Mouse (Mus musculus): ENCODE measurements around the gene Capn2. TPM values are rescaled to one million over a fixed set of nuclear protein-coding genes. Genes with fewer than 3 reads are reported as not detected.

The Capn2 gene
- total RNA-seq, 2 experiments from 2014 or later, result 59.4 to 62.3 TPM

- no peak for DNase-seq (ENCODE audit: extremely low spot score in 1 of 2, low spot score in 1 of 2)
Observed at GRCm38 (mm10) chr1:182503206-182503900, 14.1 kb downstream of the Capn2 start.

- DNase-seq (ENCODE audit: extremely low spot score in 1 of 2, low spot score in 1 of 2), result no peak
Observed at GRCm38 (mm10) chr1:182502491-182503050, 14.8 kb downstream of the Capn2 start.

GRCm38 (mm10) chr1:182501815-182502405, 15.5 kb downstream of the Capn2 start:
- DNase-seq (ENCODE audit: extremely low spot score in 1 of 2, low spot score in 1 of 2), result no peak

- no peak for DNase-seq (ENCODE audit: extremely low spot score in 1 of 2, low spot score in 1 of 2)
Observed at GRCm38 (mm10) chr1:182500843-182501242, 16.6 kb downstream of the Capn2 start.

- no peak for DNase-seq (ENCODE audit: extremely low spot score in 1 of 2, low spot score in 1 of 2)
Observed at GRCm38 (mm10) chr1:182500224-182500623, 17.2 kb downstream of the Capn2 start.

- DNase-seq (ENCODE audit: extremely low spot score in 1 of 2, low spot score in 1 of 2), result no peak
Observed at GRCm38 (mm10) chr1:182499443-182500089, 17.8 kb downstream of the Capn2 start.

- no peak for DNase-seq (ENCODE audit: extremely low spot score in 1 of 2, low spot score in 1 of 2)
Observed at GRCm38 (mm10) chr1:182497736-182498135, 19.7 kb downstream of the Capn2 start.

- DNase-seq (ENCODE audit: extremely low spot score in 1 of 2, low spot score in 1 of 2), result no peak
Observed at GRCm38 (mm10) chr1:182496685-182497084, 20.7 kb downstream of the Capn2 start.

- DNase-seq (ENCODE audit: extremely low spot score in 1 of 2, low spot score in 1 of 2), result no peak
Observed at GRCm38 (mm10) chr1:182494285-182495145, 22.9 kb downstream of the Capn2 start.

- DNase-seq (ENCODE audit: extremely low spot score in 1 of 2, low spot score in 1 of 2), result no peak
Observed at GRCm38 (mm10) chr1:182491839-182492238, 25.6 kb downstream of the Capn2 start.

GRCm38 (mm10) chr1:182490568-182490967, 26.8 kb downstream of the Capn2 start:
- DNase-seq (ENCODE audit: extremely low spot score in 1 of 2, low spot score in 1 of 2), result no peak

GRCm38 (mm10) chr1:182489803-182490452, 27.5 kb downstream of the Capn2 start:
- peak; percentile 79 to 86 for DNase-seq (ENCODE audit: extremely low spot score in 1 of 2, low spot score in 1 of 2)

GRCm38 (mm10) chr1:182488503-182488902, 28.9 kb downstream of the Capn2 start:
- DNase-seq (ENCODE audit: extremely low spot score in 1 of 2, low spot score in 1 of 2), result no peak

- DNase-seq (ENCODE audit: extremely low spot score in 1 of 2, low spot score in 1 of 2), result no peak
Observed at GRCm38 (mm10) chr1:182483910-182484274, 33.5 kb downstream of the Capn2 start.

- DNase-seq (ENCODE audit: extremely low spot score in 1 of 2, low spot score in 1 of 2), result no peak
Observed at GRCm38 (mm10) chr1:182482991-182483909, 34.2 kb downstream of the Capn2 start.

- DNase-seq (ENCODE audit: extremely low spot score in 1 of 2, low spot score in 1 of 2), result no peak
Observed at GRCm38 (mm10) chr1:182481646-182482295, 35.6 kb downstream of the Capn2 start.

- no peak for DNase-seq (ENCODE audit: extremely low spot score in 1 of 2, low spot score in 1 of 2)
Observed at GRCm38 (mm10) chr1:182481138-182481537, 36.3 kb downstream of the Capn2 start.

GRCm38 (mm10) chr1:182478935-182479334, 38.5 kb downstream of the Capn2 start:
- DNase-seq (ENCODE audit: extremely low spot score in 1 of 2, low spot score in 1 of 2), result no peak
